Mouse (Mus musculus) embryo, embryonic 11 days (tissue): ENCODE results near the gene Mipep.
A peak's percentile ranks its signal among the peaks of the same experiment; 100 is the strongest.

Source experiments
- DNase-seq: peaks from one replicate; pipeline ENCODE4 v3.0.0-alpha.2; 2015

Gene Mipep

DNA sequence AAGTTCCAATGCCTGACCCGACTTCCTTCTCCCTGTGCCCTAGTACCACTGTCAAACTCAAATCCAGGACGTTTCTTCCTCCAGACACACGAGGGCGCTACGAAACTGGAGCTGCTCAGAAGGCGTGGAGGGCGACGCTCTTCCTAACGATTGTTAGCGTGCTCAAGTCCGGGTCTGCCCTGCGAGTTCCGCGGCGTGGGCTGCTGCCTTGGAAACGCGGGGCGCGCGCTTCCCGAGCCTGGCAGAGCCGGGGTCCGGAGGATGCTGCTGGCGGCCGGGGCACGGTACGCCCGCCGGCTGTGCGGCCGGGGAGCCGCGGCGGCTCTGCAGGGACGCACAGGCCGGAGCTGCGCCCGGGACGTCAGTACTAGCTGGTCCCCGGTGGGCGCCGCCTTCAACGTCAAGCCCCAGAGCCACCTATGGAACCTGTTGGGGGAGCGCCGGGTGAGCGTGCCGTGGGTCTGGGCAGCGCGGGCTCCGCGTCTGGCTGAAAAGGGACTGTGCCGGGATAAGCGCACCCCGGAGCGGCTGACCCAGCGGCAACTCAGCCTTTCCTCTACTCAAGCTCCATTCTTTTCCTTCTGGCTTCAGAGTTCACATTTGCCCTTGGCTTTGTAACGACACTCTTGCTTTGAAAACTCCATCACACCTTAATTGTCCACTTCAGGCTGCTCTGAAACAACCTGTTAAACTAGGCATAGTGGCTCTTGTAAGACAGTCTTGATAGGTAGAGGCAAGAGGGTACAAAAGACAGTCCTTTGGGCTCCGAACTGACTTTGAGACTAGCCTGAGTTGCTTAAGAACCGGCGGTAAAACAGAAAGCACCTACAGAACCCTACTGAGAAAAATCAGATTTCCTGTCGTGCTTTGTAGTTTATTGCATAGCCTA lies at the start of gene Mipep:
TSS of gene Mipep (plus strand) at position 147 of the 889 bp plus-strand sequence.
- peak; percentile 94 for DNase-seq

DNA sequence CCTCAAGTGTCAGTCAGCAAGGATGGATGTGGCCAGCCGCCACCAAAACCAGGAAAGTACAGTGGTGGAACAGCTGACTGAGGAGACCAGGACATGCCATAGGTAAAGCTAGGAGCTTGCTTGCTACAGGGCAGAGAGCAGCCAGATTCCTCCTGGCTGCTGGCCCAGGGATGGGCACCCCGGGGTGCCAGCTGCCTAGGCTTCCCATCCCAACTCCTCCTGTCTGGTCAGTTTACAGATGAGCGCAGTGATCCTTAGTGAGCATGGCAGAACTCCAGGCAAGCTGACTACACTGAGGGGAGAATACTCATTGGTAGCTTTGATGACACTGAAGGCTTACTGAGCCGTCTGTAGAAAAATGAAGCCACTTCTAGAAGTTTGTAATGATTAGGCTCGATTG lies 49.2 kb upstream of the Mipep start:
- DNase-seq, result no peak

DNA sequence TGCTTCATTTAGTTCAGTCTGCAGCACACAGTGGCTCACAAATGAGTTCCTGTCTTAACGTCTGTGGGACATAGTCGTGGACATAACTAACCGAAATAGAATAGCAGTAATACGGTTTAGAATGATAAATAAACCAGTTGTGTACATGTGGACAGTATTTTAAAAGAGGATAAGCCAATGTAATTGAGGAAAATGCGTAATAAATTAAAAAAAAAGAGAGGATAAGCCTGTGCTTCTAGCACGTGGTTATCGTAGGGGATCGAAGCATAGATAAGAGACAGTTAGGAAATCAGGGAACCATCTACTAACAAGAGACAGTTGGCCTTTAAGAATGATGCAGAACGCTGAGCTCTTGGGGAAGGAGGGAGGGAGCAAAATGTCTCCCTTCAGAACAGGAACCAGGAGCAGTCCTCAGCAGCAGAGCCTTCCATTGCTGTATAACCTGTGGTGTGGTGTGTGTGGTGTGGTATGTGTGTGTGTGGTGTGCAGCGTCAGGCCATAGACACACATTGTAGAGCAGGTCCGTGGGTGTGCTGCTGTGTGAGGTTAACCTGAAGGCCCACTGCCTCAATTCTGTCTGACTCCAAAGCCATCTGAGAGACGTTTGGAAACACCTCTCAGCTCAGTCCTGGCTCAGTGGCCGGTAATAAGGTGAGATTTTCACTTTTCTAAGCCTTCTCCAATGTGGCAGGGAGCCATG lies 48.4 kb upstream of the Mipep start:
- DNase-seq, result no peak

GRCm38 (mm10) chr14:60736591-60737192 lies 47.7 kb upstream of the Mipep start:
- peak; percentile 57 for DNase-seq

- no peak for DNase-seq
Measured at GRCm38 (mm10) chr14:60737202-60737611, 47.2 kb upstream of the Mipep start.

DNA sequence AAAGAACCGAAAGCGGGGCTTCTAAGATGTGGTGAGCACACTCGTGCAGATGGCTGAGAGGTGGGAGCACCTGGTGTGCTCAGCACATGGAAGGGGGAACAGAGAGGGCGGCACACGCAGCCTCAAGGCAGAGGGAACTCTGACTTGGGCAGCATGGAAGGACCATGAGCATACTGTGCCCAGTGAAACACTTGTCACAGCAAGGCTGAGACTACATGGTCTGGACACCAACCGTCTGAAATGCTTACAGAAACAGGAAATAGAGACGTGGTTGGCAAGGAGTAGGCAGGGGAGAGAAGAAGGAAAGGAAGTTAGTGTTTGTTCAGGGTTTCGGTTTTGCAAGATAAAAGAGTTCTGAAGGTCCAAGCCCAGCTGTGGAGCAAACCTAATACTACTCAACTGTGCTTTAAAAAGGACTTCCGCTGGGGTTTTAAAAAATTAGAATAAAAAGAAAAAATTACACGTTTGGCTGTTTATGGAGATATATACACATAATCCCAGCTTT lies 45.9 kb upstream of the Mipep start:
- no peak for DNase-seq

GRCm38 (mm10) chr14:60739155-60739554 lies 45.2 kb upstream of the Mipep start:
- no peak for DNase-seq

GRCm38 (mm10) chr14:60739616-60740015 lies 44.8 kb upstream of the Mipep start:
- no peak for DNase-seq

DNA sequence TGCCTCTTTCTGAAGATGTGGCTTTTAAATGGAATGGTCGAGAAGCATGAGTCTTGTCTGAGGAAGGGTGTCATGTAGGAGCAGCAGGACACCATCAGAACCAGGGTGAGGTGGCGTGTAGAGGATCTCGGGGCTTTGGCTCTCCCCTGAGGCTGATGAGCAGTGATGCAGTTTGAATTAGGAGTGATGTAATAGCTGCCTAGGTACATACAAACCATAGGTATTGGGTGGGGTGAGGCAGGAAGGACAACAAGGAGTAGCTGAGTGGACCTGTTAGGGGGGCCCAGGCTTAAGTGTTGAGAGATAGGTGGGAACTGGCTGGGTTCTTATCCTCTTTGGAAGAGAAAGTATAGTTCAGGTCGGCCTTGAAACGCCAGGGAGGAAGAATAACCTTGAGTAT lies 43.9 kb upstream of the Mipep start:
- DNase-seq, result no peak

DNA sequence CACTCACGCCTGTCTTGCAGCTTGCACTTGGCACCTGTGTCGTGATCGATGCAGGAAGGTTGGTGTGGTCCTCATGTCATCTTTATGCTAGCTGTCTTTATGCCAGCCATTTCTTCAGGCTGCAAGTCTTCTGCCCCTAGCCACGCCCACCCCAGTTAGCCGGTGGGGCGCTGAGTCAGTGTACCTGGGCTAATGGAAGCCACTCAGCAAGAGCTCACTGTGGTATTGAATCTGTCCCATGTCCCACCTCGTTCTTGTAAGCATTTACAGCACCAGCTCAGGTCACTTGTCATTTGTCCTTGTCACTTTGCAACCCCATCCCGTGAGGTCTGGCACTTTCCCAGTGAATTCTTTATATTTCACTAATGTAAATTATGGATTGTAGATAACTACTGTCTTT lies 43.3 kb upstream of the Mipep start:
- no peak for DNase-seq

- DNase-seq, result no peak
Measured at GRCm38 (mm10) chr14:60741490-60741981, 42.8 kb upstream of the Mipep start.

- no peak for DNase-seq
Measured at GRCm38 (mm10) chr14:60743681-60744080, 40.7 kb upstream of the Mipep start.

DNA sequence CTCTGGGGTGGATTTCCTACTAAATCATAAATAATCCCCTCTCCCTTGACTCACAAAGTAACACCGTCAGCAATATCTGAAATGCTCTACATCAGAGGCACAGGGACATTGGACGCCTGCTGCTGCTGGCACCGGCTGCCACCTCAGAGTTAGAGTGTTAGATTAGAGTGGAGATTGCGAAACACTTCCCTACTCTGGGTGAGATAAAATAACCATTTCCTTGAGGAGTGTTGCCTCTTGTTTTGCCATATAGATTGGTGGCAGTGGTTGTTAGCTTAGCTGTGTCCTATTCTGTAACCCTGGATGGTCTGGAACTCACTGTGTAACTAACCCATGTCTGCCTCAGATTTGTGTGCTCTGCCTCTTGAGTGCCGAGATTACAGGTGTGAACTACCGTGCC lies 39.2 kb upstream of the Mipep start:
- DNase-seq, result no peak

- no peak for DNase-seq
Measured at GRCm38 (mm10) chr14:60746141-60746540, 38.2 kb upstream of the Mipep start.

DNA sequence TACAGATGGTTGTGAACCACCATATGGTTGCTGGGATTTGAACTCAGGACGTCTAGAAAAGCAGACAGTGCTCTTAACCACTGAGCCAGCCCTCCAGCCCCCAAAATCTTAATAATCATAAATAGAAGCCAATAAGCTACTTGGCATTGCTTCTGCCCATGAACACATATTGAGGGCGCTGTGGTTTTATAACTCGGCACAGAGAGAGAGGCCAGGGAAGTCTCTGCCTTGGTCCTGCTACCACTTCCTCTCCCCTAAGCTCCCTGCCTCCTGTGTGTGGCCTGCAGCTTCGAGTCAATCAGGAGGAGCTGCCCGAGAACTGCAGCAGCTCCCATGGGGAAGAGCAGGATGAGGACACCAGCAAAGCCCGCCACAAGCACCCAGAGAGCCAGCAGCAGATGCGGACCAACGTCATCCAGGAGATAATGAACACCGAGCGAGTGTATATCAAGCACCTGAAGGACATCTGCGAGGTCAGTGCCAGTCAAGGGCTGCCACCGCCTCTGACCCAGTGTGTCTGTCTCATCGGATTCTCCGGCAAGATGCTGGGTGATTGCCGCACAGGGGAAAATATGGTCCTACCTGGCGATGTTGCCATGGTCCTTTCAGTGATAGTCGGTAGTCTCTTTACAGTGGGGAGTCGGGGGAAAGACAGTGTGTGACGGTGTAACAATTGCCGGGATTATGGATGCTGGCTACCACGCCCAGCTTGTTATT lies 37.1 kb upstream of the Mipep start:
- DNase-seq, result no peak

DNA sequence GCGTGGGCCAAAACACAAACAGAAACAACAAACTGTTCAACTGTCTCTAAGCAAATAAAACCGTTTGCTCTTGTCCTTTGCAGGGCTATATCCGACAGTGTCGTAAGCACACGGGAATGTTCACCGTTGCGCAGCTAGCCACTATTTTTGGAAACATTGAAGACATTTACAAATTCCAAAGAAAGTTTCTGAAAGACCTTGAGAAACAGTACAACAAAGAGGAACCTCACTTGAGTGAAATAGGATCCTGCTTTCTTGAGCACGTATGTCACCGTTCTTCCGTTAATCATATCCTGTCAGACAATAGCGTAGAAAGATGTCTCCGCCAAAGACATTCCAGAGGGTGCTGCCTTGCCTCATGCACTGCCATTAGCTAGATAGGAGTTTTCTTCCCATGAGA lies 34.5 kb upstream of the Mipep start:
- no peak for DNase-seq

DNA sequence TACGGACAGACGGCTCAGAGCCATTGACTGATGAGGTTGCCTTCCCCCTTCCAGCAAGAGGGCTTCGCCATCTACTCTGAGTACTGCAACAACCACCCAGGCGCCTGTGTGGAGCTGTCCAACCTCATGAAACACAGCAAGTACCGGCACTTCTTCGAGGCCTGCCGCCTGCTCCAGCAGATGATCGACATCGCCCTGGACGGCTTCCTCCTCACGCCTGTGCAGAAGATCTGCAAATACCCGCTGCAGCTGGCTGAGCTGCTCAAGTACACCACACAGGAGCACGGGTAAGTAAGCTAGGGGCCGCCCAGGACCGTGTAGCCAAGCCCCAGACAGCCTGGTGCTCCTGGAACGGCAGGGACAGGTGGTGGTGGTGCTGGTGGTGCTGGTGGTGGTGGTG lies 32.8 kb upstream of the Mipep start:
- DNase-seq, result no peak

DNA sequence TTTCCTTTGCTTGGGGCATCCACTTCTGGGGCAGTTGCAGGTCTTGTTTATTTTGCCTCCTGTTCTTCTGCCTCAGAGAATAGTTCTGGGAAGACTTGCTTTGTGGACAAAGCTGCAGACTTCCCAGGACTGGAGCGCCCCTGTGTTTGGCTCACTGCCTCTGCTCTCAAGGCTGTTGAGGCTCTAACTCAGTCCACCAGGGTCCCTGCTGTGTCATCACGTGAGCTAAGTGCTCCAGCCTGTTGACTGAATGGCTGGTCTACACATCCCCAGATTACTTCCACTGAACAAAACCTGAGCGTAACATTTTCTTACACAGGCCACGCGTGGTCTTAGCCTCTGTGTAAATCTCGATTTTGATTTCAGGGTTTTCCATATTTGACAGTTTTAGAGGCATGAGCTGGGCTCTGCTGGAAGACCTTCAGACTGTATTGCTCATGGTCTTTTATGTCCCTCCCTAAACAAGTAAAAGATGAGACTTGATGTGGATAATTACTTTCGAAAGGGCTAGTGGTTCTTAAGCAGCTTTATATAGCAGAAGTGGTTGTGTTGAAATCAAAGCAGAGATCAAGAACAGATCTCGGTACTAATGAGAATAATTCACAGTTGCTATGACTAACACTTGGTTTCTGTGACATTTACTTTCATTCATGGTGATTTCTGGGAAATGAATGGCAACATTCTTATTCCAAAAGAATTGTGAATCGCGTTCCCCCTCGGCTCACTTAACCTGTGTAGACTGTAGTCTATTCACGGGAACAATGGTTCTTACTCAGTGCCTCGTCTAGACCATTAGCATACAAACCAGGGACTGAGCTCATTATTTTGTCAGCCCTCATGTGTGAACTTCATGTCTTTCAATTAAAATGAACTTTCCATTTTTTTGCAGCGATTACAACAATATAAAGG lies 31.2 kb upstream of the Mipep start:
- no peak for DNase-seq

DNA sequence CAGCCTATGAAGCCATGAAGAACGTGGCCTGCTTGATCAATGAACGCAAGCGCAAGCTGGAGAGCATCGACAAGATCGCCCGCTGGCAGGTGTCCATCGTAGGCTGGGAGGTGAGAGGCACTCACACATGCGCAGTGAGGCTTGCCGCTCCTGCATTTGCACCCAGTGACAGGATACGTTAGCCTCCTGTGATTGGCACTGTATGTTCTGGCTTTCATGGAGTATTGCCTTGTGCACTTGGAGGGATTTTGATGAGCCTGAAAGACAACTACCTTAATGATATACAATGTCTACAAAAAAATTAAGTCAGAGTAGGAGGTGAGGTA lies 30.6 kb upstream of the Mipep start:
- no peak for DNase-seq

GRCm38 (mm10) chr14:60754656-60755055 lies 29.7 kb upstream of the Mipep start:
- DNase-seq, result no peak

DNA sequence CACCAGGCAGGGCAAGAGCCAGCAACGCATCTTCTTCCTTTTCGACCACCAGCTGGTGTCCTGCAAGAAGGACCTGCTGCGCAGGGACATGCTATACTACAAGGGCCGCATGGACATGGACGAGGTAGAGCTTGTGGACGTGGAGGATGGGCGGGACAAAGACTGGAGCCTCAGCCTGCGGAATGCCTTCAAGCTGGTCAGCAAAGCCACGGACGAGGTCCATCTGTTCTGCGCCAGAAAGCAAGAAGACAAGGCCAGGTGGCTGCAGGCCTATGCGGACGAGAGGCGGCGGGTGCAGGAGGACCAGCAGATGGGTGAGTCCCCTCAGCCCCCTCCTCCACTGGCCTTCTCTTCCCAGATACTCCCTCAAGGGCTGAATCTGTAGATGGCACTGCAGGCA lies 28.1 kb upstream of the Mipep start:
- DNase-seq, result no peak

DNA sequence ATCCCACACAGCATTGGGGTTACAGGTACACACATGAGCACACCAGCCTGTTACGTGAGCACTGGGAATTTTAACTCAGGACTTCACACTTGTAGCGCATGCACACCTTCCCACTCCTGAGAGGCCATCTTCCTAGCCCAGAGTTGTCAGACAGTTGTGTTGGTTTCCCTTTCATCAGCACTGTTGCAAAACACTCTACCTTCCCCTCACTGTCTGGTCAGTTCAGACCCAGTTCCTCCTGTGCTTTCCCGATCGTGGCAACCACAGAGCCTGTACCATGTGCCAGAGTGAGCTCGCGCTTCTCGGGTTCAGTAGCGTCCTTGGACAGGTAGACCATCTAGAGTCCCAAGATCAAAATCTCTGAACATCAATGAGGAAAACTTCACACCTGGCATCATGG lies 27.1 kb upstream of the Mipep start:
- DNase-seq, result no peak
